Mouse (Mus musculus) olfactory bulb, adult 2 months (tissue): ENCODE measurements around the gene Upk3b. TPM values are rescaled to one million over a fixed set of nuclear protein-coding genes. Genes with fewer than 3 reads are reported as not detected.

Source experiments
- H3K27ac ChIP-seq: fragments of 200-500 bp; 2 replicates; pipeline ENCODE4 v1.5.1; 2012; ENCODE audit warnings: low read depth, low read length; ENCODE audit not compliant: insufficient read depth
- H3K4me1 ChIP-seq: fragments of 200-500 bp; 2 replicates; pipeline ENCODE4 v1.6.1; 2012; ENCODE audit warnings: low read length; ENCODE audit not compliant: control insufficient read depth, insufficient read depth
- H3K4me3 ChIP-seq: fragments of 200-500 bp; 2 replicates; pipeline ENCODE4 v1.5.1; 2012; ENCODE audit warnings: mild to moderate bottlenecking, low read depth, low read length, moderate library complexity; ENCODE audit not compliant: insufficient read depth
- CTCF ChIP-seq: fragments of 200-500 bp; IDR thresholded peaks from 2 replicates; pipeline ENCODE4 v1.5.1; 2012; ENCODE audit warnings: low read depth, mild to moderate bottlenecking, low read length, moderate library complexity; ENCODE audit not compliant: insufficient read depth
- POLR2A ChIP-seq: fragments of 200-500 bp; IDR thresholded peaks from 2 replicates; pipeline ENCODE4 v1.6.1; 2012; ENCODE audit warnings: mild to moderate bottlenecking, low read depth, low read length, moderate library complexity; ENCODE audit not compliant: insufficient read depth
- WGBS: fragments of 180-500 bp; shearing (Covaris S2); methylation state at CpG from one replicate; pipeline ENCODE4 v1.1.7; 2018; 5-methylcytosine and 5-hydroxymethylcytosine counted together
- polyA plus RNA-seq: library from polyadenylated mRNA; stranded (reverse); fragments of >200 nt; gene quantifications from 2 replicates; pipeline ENCODE4 v1.2.4, GENCODE M21; 2012; ENCODE audit warnings: low replicate concordance; ENCODE audit not compliant: missing spikeins, insufficient read depth, insufficient read length

Gene Upk3b
- polyA plus RNA-seq, 1 experiment: not detected

GRCm38 (mm10) chr5:136025712-136026111, 12.6 kb upstream of the Upk3b start:
- peaks cover 8% of the 10 kb centered on the region for H3K4me1 ChIP-seq
- no peak overlapping the region for H3K4me3 ChIP-seq
- no peak for TF ChIP-seq POLR2A
- 77% methylated on average over 3 of the region's 3 CpGs for WGBS
- no peak overlapping the region for H3K27ac ChIP-seq

DNA sequence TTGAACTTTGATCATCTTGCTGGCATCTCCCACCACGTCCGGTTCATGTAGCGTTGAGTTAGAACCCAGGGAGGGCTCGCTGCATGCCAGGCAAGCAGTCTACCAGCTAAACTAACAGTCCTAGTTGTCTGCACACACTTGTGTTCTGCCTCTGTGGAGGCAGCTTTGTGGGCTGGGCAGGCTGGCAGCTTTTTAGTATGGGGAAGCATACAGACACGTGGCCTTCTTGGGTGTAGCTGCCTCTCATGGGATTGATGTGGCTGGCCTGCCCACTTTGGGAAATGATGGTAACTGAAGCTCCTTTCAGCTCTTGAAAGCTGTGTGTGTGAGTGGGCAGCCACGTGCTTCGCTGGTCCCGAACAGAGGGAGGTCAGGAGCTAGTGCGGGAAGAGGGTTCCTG, 11.4 kb upstream of the Upk3b start:
- WGBS: 85% methylated on average over 9 of the region's 9 CpGs
- no peak for TF ChIP-seq CTCF
- TF ChIP-seq POLR2A: no peak
- H3K27ac ChIP-seq: no peak overlapping the region

GRCm38 (mm10) chr5:136027612-136028311, 10.5 kb upstream of the Upk3b start:
- H3K4me1 ChIP-seq: no peaks in the 10 kb centered on the region
- WGBS: 82% methylated on average over 11 of the region's 11 CpGs
- H3K27ac ChIP-seq: no peak overlapping the region
- no peak overlapping the region for H3K4me3 ChIP-seq
- TF ChIP-seq POLR2A (no peak), CTCF (no peak)

More for the DNA sequence above, 11.4 kb upstream of the Upk3b start:
- Histone ChIP-seq H3K4me3 (no peak overlapping the region), H3K4me1 (peaks cover under 1% of the 10 kb centered on the region; the same call in 1 of the 2 replicates)

GRCm38 (mm10) chr5:136034868-136035267, 3.4 kb upstream of the Upk3b start:
- WGBS: 80% methylated on average over 4 of the region's 4 CpGs
- Histone ChIP-seq H3K4me1 (no peaks in the 10 kb centered on the region), H3K4me3 (no peak overlapping the region), H3K27ac (no peak overlapping the region)
- no peak for TF ChIP-seq POLR2A
- TF ChIP-seq CTCF: no peak

- WGBS: 78% methylated on average over 1 of the region's 1 CpGs
- Histone ChIP-seq H3K4me1 (no peaks in the 10 kb centered on the region), H3K4me3 (no peak overlapping the region), H3K27ac (no peak overlapping the region)
- no peak for TF ChIP-seq CTCF
- TF ChIP-seq POLR2A: no peak
These were observed 3.0 kb upstream of the Upk3b start for GRCm38 (mm10) chr5:136035285-136035684.

DNA sequence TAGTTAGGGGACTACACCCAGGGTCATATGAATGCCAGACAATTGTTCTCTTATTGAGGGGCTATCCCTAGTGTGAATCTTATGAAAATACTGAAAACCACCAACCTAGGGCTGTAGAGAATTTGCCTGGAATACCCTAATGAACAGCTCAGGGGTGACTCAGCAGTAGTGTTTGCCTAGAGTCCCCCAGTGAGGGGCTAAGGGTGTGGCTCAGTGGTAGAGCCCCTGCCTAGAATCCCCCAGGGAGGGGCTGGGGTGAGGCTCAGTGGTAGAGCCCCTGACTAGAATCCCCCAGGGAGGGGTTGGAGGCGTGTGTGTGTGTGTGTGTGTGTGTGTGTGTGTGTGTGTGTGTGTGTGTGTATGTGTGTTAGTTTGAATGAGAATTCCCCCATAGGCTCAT, 1.6 kb upstream of the Upk3b start:
- no peak overlapping the region for H3K27ac ChIP-seq
- TF ChIP-seq CTCF (no peak), POLR2A (no peak)
- 88% methylated on average over 1 of the region's 1 CpGs for WGBS
- no peak overlapping the region for H3K4me3 ChIP-seq
- H3K4me1 ChIP-seq: no peaks in the 10 kb centered on the region

DNA sequence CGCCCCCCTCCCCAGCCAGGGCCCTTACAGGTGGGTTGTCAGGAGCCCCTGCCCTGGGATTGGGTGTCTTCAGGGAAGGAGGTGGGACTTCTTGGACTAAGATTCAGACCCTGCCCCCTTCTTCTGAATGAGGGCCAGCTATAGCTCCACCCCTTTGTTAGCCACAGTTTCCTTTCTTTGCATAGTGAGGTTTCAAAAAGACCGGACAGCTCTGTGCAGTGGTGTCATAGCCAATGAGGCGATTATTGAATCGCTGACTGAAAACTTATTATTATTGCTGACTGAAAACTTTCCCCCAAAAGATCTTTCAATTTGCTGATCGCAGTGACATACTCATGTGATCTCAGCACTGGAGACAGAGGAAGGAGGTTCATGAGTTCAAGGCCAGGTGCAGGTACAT, 1.9 kb downstream of the Upk3b start:
- TF ChIP-seq CTCF: no peak
- Histone ChIP-seq H3K27ac (no peak overlapping the region), H3K4me1 (no peaks in the 10 kb centered on the region), H3K4me3 (no peak overlapping the region)
- WGBS: 66% methylated on average over 5 of the region's 5 CpGs

DNA sequence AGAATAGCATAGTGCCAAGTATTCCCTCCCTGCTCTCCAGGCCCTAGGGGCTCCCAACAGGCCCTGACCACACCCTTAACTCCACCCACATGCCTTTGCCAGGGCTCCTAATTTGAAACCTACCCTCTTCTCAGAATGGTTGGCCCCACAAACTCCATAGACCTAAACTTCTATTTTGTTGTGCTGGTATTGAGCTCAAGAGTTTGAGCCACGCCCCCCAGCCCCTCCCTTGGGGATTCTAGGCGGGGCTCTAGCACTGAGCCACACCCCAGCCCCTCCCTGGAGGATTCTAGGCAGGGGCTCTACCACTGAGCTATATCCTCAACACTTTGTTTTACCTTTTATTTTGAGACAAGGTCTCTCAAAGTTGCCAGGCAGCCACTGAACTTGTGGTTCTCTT, 3.0 kb downstream of the Upk3b start:
- TF ChIP-seq CTCF (no peak), POLR2A (no peak)
- no peaks in the 10 kb centered on the region for H3K4me1 ChIP-seq
- no peak overlapping the region for H3K4me3 ChIP-seq
- H3K27ac ChIP-seq: no peak overlapping the region
- 25% methylated on average over 2 of the region's 2 CpGs for WGBS

GRCm38 (mm10) chr5:136041666-136042065, 3.4 kb downstream of the Upk3b start:
- TF ChIP-seq POLR2A (no peak), CTCF (no peak)
- Histone ChIP-seq H3K27ac (no peak overlapping the region), H3K4me1 (no peaks in the 10 kb centered on the region), H3K4me3 (no peak overlapping the region)
- 97% methylated on average over 8 of the region's 8 CpGs for WGBS

DNA sequence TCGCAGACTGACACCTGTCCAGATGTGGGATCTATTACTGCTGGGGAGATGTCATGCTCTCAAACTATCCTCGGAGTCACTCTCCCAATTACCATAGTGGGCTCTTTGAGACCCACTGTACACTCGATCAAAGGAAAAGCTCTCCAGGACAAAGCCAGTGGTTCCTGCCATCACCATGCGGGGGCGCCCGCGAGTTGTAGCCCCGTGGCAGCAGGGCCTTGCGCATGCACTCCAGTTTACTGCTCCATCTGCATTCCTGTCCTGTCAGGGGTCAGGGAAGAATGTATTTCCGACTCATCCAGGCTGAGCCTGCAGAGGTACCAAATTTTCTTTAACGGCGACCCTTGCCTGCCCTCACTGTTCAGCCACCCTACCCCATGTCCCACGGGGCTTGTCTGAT, 6.6 kb downstream of the Upk3b start:
- H3K4me1 ChIP-seq: no peaks in the 10 kb centered on the region
- TF ChIP-seq CTCF (no peak), POLR2A (no peak)
- H3K27ac ChIP-seq: no peak overlapping the region
- WGBS: 76% methylated on average over 13 of the region's 13 CpGs
- no peak overlapping the region for H3K4me3 ChIP-seq
